Mouse (Mus musculus) cerebellum, adult 9-11 months (tissue): ENCODE measurements around the gene Tnfrsf8.
"Not testable (repeated sequence)": the region's sequence is repeated elsewhere in the genome, so short reads cannot be mapped to it uniquely, and the experiment has no call there.

Experiments used
- DNase-seq: peaks from one replicate; pipeline ENCODE4 v3.0.0; 2022

Gene Tnfrsf8

DNA sequence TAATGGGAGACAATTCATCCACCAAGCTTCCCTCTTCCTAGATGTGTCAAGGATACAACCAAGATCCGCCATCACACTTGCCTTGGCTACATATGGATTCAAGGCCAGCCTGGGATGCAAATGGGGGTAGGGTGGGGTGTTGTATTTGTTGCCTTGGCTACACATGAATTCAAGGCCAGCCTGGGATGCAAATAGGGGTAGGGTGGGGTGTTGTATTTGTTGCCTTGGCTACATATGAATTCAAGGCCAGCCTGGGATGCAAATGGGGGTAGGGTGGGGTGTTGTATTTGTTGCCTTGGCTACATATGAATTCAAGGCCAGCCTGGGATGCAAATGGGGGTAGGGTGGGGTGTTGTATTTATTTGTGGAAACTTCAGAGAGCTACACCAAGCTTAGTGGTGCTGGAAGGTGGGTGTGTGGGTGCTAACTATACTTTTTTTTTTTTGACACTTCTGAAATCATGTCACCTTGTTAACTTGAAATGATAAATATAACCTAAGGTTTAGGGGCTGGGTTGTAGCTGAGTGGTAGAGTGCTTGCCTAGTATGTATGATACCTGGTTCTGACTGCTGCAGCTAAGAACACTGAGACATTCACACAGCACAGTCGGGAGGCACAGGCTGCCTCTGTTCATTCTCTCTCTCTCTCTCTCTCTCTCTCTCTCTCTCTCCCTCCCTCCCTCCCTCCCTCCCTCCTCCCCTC lies 9.2 kb downstream of the Tnfrsf8 start:
- not testable (repeated sequence) for DNase-seq

DNA sequence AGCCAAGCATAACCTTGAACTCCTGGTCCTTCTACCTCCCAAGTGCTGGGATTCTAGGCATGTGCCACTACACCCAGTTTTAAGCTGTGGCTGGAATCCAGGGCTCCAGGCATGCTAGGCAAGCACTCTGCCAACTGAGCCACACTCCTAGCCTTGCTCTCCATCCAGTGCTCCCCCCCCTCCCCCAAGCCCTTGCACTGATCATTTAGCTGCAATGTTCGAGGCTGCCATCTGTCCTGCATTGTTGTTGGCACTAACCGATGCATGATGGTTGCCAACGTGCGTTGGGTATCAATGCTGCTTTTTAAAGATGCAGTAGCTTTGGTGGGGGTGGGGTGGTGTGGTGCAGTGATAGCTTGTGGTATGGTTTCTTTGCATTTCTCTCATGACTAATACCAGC lies 10.9 kb downstream of the Tnfrsf8 start:
- no peak for DNase-seq

- DNase-seq, result no peak
These were observed 12.9 kb downstream of the Tnfrsf8 start for GRCm38 (mm10) chr4:145302106-145302505.

DNA sequence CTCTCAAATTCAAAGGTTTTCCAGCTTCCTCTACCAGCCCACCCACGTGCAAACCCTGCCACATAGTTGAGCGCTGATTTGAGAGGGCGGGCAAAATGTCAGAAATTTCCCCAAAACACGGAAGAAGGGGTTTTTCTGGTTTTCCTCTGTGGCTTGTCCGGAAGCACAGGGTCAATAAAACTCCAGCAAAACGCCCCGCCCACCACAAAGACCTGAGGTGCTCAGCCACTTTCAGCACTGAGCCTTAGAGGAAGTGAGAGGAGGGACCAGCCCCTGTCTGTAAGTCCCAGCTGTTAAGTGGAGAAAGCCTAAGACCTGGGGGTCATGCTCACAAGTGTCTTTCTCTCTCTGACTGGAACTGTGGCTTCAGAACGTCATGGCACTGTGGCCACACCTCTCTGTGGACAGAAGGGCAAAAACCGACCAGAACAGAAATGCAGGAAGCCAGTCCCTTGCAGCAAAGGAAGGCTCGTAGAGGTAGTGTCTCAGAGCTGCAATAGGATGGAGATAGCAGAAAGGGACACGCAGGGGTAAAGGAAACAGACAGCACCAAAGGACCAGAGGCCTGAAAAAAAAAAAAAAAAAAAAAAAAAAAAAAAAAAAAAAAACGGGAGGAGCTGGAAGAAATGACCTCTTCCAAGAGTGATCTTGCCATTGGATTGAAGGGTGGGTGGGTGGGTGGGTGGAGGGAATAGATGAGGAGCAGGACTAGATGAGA lies 14.6 kb downstream of the Tnfrsf8 start:
- no peak for DNase-seq

DNA sequence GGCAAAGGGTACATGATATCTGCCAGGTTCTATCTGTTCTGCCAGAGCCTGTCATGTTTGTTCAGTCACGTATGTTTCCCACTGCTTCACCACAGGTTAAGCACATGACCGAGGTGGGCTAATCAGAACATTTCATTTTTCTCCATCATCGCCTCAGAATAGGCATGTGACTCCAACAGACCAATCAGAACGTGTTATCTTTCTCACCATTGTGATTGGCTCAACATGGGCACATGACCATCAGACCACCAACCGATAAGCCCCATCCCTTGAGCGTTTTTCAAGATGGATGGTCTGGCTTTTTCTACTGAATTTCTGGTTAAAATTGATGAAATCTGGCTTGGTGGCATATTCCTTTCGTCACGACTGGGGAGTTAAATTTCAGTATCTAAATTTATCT lies 15.6 kb downstream of the Tnfrsf8 start:
- DNase-seq, result no peak

DNA sequence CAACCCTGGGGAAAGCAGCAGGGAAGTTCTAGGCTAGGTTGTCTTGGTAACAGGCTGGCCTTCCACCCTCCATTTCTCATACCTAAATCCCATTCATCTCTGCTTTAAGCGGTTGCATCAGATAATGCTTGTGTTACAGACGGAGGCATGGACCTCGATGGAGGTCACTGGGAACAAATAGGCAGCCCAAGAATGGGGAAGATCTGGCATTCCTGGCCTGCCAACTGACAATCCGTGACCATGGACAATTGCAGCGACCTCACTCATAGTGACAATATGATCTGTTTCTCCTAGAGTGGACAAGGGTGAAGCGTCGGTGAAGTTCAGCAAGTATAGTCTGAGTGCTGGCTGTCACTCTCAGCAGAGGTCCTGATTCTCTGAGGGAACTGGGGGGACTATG lies 16.1 kb downstream of the Tnfrsf8 start:
- DNase-seq, result no peak

- DNase-seq, result no peak
These were observed 19.2 kb downstream of the Tnfrsf8 start for GRCm38 (mm10) chr4:145295589-145296300.

DNA sequence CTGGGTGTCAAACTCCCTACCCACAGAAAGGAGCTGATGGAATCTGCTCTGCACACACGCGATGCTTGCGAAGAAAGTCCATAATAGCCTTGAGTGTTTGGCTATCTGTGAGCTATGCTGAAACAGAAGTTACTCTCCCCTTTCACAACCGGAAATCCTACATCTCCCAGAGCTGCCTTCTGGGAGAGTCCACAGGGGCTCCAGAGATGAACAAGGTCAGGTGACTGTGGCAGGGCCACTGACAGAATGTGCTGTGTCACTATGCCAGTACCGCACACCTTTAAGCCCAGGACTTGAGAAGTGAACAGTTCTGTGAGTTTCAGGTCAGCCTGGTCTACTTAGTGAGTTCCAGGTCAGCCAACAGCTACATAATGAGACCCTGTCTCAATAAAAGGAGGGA lies 20.4 kb downstream of the Tnfrsf8 start:
- no peak for DNase-seq

GRCm38 (mm10) chr4:145286369-145287120 lies 28.4 kb downstream of the Tnfrsf8 start:
- DNase-seq, result no peak

DNA sequence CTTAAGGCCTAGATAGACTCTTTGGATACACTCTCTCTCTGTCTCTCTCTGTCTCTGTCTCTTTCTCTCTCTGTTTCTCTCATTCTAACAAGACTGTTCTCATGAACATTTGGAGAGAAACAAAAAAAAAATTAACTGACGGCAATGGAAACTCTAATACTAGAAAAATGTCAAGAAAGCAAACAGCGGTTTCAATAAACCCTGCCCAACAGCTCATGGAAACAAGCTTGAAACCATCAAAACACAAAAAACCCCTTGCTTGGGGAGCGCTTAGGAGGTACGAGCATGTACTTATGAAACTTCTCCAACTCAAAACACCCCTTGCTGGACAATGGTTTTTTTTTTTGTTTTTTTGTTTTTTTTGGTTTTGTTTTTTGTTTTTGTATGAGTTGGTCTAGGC lies 30.3 kb downstream of the Tnfrsf8 start:
- no peak for DNase-seq

DNA sequence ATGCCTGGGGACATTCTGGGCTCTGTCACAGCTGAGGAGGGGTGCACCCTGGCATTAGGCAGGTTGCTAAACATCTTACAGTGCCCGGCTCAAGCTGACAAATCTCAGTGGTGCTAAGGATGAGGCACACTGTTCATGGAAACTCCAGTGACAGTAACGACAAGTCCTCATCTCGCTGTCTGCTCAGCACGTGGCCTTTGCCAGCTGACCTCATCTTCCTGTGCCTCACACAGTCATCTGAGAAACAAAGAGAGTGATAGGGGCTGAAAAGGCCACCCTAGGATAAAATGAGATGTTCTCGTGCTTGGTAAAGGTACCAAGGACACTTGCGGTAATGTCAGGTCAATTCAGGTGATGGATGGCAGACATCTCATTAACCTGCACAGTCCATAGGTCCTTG lies 31.5 kb downstream of the Tnfrsf8 start:
- DNase-seq, result no peak

DNA sequence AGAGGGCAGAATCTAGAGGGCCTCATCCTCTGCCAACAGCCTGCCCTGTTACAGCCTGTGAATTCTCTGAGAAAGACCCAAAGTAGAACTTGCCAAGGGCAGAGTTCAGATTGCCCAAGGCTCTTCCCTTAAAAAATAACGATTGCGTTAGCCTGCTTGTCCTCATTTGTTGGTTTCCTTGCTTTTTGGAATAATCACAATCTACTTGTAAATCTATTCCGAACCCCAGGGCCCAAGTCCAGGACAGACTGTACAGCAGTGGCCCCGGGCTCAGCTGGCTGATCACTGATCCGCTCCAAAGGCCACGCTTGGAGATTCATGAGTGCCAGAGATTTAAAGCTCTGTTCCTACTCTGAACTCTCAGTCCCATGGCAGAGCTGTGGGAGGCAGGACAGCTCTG lies 34.0 kb downstream of the Tnfrsf8 start:
- DNase-seq, result no peak

DNA sequence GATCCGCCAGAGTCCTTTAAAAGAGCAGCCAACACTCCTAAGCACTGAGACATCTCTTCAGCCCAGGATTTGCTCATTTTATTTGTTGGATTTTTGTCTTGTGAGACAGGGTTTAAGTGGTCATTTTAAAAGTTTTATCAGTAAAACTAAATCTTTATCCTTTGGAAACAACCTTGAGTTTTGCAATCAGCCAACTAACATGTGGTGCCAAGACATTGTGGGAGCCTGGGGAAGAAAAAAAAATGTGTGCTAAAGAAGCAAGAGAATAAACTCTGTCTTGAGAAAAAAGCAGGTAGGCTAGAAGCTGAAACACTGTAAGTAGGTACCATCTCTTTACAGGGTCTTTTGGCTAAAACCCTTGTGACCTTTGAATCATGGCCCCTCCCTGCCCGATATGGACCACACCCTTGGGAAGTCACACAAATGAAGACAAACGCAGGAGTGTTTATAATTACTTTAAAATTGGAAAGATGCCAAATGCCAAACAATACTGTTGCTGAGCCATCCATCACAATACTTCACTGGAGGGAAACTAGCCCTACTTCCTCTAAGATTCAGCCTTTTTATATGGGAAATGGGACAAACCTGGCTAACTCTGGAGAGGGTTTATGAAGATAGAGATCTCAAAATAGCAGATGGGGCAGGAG lies 36.1 kb downstream of the Tnfrsf8 start:
- no peak for DNase-seq

DNA sequence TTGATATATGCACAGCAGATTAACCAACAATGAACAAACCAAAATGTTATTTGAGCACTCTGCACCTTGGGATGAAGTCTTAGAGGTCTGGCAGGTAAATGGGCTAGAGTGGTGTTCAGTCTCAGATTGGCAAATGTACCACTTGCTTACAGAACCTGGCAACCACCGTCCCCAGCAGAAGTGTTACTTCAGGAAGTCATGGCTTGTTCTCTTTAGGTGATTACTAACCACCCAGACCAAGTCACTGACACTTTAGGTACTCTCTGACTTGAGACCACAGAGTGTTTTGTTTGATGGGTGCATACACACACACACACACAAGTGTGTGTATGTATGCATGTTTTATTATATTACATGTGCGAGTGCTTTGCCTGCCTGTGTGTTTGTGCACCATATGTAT lies 36.7 kb downstream of the Tnfrsf8 start:
- DNase-seq, result no peak

DNA sequence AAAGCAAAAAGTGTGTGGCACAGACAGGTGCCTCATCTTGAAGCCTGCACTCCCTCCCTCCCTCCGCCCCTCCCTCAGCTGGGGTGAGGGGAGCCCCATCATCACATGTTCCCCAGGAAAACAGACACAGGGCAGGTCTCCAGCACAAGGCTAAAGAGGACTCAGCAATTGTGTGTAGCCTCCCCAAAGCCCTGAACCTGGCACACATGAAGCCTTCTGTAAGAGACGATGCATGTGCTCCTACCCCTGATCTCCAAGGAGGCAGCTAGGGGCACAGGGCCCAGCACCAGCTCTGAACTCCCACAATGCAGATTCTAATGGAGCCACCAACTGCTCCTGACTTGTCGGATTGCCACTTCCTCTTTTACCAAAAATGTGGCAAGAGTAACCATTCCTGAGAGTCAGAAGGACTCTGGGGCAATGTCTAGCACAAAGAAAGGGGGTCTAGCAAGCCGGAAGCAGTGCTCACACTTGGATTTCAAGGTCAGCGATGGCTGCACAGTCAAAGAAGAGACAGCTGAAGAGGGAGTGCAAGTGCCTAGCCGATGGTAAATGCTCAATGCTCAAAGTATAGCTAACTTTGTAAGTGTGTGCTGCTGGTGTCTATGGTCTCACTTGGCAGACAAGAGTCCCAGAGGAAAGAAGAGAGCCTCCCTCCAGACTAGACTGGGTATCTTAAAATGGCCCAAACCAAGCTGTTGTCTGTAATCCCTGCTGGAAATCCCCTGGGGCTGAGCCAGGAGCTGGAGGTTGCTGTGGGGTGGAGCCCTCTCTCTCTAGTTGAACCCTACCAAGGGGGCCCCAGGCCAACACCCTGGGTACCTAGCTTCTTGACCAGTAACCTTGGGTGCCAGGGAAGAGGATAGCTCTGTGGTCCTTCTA lies 38.4 kb downstream of the Tnfrsf8 start:
- no peak for DNase-seq

GRCm38 (mm10) chr4:145274887-145275286 lies 40.1 kb downstream of the Tnfrsf8 start:
- DNase-seq, result no peak

DNA sequence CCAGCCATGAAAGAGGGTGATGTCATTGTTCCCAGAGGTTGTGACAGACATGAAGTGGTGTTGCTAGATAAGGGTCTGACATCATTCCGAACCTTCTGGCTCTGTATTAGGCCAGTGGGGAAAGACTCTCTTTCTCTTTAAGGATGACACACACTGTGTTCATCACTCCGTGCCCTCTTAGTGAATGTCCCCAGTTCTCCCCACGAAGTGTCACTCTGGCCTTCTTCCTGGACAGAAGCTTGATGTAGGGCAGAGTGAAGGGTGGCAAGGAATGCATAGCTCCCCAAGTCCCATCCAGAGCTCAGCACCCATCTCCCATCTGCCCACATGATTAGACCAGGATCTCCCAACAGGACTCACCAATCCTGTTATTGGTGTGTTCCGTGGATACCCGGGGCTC lies 41.0 kb downstream of the Tnfrsf8 start:
- DNase-seq, result no peak

DNA sequence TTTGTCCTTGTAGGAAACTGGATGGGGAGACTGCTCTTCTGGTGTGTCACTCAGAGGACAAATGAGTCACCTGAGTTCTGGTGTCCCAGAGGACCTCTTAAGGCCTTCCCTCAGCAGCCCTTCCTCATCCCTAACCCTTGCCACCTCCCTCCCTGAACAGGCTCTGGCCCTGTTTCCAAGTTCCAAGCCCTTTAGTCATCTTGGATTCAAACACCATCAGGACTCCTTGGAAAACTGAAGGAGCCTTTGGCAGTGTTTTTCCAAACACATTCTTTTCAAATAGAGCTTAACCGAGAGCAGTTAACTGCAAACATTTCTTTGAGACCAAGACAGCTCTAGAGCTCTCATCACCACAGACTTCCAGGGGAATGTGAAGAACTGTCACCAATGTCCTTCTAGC lies 42.2 kb downstream of the Tnfrsf8 start:
- DNase-seq, result no peak

DNA sequence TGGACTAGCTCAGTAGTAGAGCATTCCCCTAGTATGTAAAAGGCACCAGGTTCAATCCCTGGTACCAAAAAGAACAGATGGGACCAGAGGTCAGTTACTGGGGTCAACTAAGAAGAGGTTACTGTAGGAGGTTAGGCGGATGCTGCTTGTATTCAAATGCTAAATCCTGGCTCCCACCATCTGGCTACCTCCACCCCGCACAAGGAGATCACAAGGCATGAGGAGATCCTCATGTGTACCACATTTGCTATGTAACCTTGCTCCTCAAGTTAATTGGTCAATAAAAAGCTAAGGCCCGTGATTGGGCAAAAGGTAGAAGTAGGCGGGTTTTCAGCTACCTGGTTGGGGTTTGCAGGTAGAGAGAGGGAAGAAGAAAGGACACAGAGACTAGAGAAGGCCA lies 43.3 kb downstream of the Tnfrsf8 start:
- DNase-seq, result no peak

DNA sequence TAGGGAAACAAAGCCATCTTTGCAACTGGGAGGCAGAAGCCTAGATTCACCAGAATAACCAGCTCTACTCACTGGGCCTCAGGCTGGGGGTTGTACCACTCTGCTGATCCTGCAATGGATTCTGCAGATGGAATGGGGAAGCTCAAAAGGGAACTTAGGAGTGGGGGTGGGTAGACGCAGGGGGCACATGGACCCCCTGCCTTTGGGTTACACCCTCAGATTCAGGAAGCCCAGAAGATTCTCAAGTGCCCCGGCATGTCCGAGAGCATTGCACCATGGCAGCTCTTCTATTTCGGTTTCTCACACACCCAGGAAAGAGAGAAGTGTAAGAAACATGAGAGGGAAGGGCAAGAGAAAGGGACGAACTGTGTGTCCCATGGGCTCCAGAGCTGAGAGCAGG lies 44.8 kb downstream of the Tnfrsf8 start:
- DNase-seq, result no peak

GRCm38 (mm10) chr4:145267631-145268110 lies 47.3 kb downstream of the Tnfrsf8 start:
- no peak for DNase-seq

- no peak for DNase-seq
These were observed 48.5 kb downstream of the Tnfrsf8 start for GRCm38 (mm10) chr4:145266505-145266904.
